Mouse (Mus musculus): Measurements from ENCODE around the gene Cdh3. TPM values are rescaled to one million over a fixed set of nuclear protein-coding genes. Genes with fewer than 3 reads are reported as not detected.
A peak's percentile ranks its signal among the peaks of the same experiment; 100 is the strongest.

The Cdh3 gene
- polyA plus RNA-seq, 1 experiment from 2014 or later = 17.1 TPM

- WGBS = 76% methylated on average over 8 of the region's 8 CpGs
Observed at GRCm38 (mm10) chr8:106509079-106509780, 1.5 kb upstream of the Cdh3 start.

GRCm38 (mm10) chr8:106511065-106511501 lies 392 bp downstream of the Cdh3 start:
- peak; percentile 16; the same call in 1 of the 2 replicates for ATAC-seq (replicated peaks; ENCODE audit: insufficient number of reproducible peaks, insufficient read depth, low FRiP score, low read depth)
- Histone ChIP-seq H3K27ac (peak overlapping the region; percentile 84), H3K4me1 (replicated peaks) (peaks cover 46% of the 10 kb centered on the region), H3K36me3 (no peaks in the 10 kb centered on the region), H3K4me2 (peak overlapping the region; percentile 86), H3K9me3 (replicated peaks) (no peaks in the 10 kb centered on the region), H3K27me3 (no peaks in the 10 kb centered on the region), H3K4me3 (peak overlapping the region; percentile 66), H3K9ac (peak overlapping the region; percentile 61)
- 1% methylated on average over 22 of the region's 22 CpGs for WGBS

More at GRCm38 (mm10) chr8:106509079-106509780, 1.5 kb upstream of the Cdh3 start:
- H3K27ac ChIP-seq = no peak overlapping the region
- H3K27me3 ChIP-seq = no peaks in the 10 kb centered on the region
- no peaks in the 10 kb centered on the region for H3K9me3 ChIP-seq (replicated peaks)
- H3K9ac ChIP-seq = no peak overlapping the region
- no peak for ATAC-seq (replicated peaks; ENCODE audit: insufficient number of reproducible peaks, insufficient read depth, low FRiP score, low read depth)
- no peak overlapping the region for H3K4me2 ChIP-seq
- H3K4me3 ChIP-seq = no peak overlapping the region
- H3K36me3 ChIP-seq = no peaks in the 10 kb centered on the region
- peaks cover 43% of the 10 kb centered on the region for H3K4me1 ChIP-seq (replicated peaks)

GRCm38 (mm10) chr8:106511531-106512041 lies 895 bp downstream of the Cdh3 start:
- no peaks in the 10 kb centered on the region for H3K36me3 ChIP-seq
- peak; percentile 27 for ATAC-seq (replicated peaks; ENCODE audit: insufficient number of reproducible peaks, insufficient read depth, low FRiP score, low read depth)
- H3K27me3 ChIP-seq = no peaks in the 10 kb centered on the region
- no peaks in the 10 kb centered on the region for H3K9me3 ChIP-seq (replicated peaks)
- H3K4me2 ChIP-seq = peak overlapping the region; percentile 86
- H3K4me3 ChIP-seq = peak overlapping the region; percentile 66
- WGBS = under 1% methylated on average over 30 of the region's 30 CpGs
- H3K4me1 ChIP-seq (replicated peaks) = peaks cover 51% of the 10 kb centered on the region
- H3K27ac ChIP-seq = peak overlapping the region; percentile 84
- peak overlapping the region; percentile 61 for H3K9ac ChIP-seq

- Histone ChIP-seq H3K9ac (peak overlapping the region; percentile 61; the same call in 1 of the 2 replicates), H3K27ac (peak overlapping the region; percentile 84)
Observed at GRCm38 (mm10) chr8:106512475-106513150, 1.9 kb downstream of the Cdh3 start.

GRCm38 (mm10) chr8:106515946-106516479 lies 5.3 kb downstream of the Cdh3 start:
- no peak for ATAC-seq (replicated peaks; ENCODE audit: insufficient number of reproducible peaks, insufficient read depth, low FRiP score, low read depth)
- H3K36me3 ChIP-seq = no peaks in the 10 kb centered on the region
- no peak overlapping the region for H3K4me2 ChIP-seq
- H3K27ac ChIP-seq = peak overlapping the region; percentile 75
- H3K4me1 ChIP-seq (replicated peaks) = peaks cover 70% of the 10 kb centered on the region
- 44% methylated on average over 1 of the region's 1 CpGs for WGBS
- no peak overlapping the region for H3K9ac ChIP-seq
- H3K27me3 ChIP-seq = no peaks in the 10 kb centered on the region
- no peaks in the 10 kb centered on the region for H3K9me3 ChIP-seq (replicated peaks)
- H3K4me3 ChIP-seq = no peak overlapping the region

More at GRCm38 (mm10) chr8:106512475-106513150, 1.9 kb downstream of the Cdh3 start:
- WGBS = 36% methylated on average over 7 of the region's 7 CpGs
- H3K4me3 ChIP-seq = peak overlapping the region; percentile 66
- H3K4me1 ChIP-seq (replicated peaks) = peaks cover 56% of the 10 kb centered on the region
- no peaks in the 10 kb centered on the region for H3K9me3 ChIP-seq (replicated peaks)
- H3K4me2 ChIP-seq = peak overlapping the region; percentile 86
- no peaks in the 10 kb centered on the region for H3K36me3 ChIP-seq
- no peak for ATAC-seq (replicated peaks; ENCODE audit: insufficient number of reproducible peaks, insufficient read depth, low FRiP score, low read depth)
- no peaks in the 10 kb centered on the region for H3K27me3 ChIP-seq

GRCm38 (mm10) chr8:106516581-106516980 lies 5.9 kb downstream of the Cdh3 start:
- no peaks in the 10 kb centered on the region for H3K27me3 ChIP-seq
- H3K9me3 ChIP-seq (replicated peaks) = no peaks in the 10 kb centered on the region
- H3K4me2 ChIP-seq = 0 out of 2 replicates have a peak overlapping the region, but pooled peaks have one; percentile 21
- no peaks in the 10 kb centered on the region for H3K36me3 ChIP-seq
- no peak overlapping the region for H3K9ac ChIP-seq
- WGBS = 13% methylated on average over 2 of the region's 2 CpGs
- peak overlapping the region; percentile 75 for H3K27ac ChIP-seq
- ATAC-seq (replicated peaks; ENCODE audit: insufficient number of reproducible peaks, insufficient read depth, low FRiP score, low read depth) = peak; percentile 87
- H3K4me3 ChIP-seq = no peak overlapping the region
- peaks cover 68% of the 10 kb centered on the region for H3K4me1 ChIP-seq (replicated peaks)

GRCm38 (mm10) chr8:106518763-106519162 lies 8.1 kb downstream of the Cdh3 start:
- Histone ChIP-seq H3K27me3 (no peaks in the 10 kb centered on the region), H3K4me3 (no peak overlapping the region), H3K36me3 (no peaks in the 10 kb centered on the region), H3K9ac (no peak overlapping the region), H3K4me1 (replicated peaks) (peaks cover 68% of the 10 kb centered on the region), H3K4me2 (0 out of 2 replicates have a peak overlapping the region, but pooled peaks have one; percentile 9), H3K27ac (peak overlapping the region; percentile 79), H3K9me3 (replicated peaks) (no peaks in the 10 kb centered on the region)
- 7% methylated on average over 3 of the region's 3 CpGs for WGBS
- ATAC-seq (replicated peaks; ENCODE audit: insufficient number of reproducible peaks, insufficient read depth, low FRiP score, low read depth) = peak; percentile 40

- H3K27me3 ChIP-seq = no peaks in the 10 kb centered on the region
- H3K9me3 ChIP-seq (replicated peaks) = no peaks in the 10 kb centered on the region
- H3K36me3 ChIP-seq = no peaks in the 10 kb centered on the region
- no peak overlapping the region for H3K4me2 ChIP-seq
- peak overlapping the region; percentile 79 for H3K27ac ChIP-seq
- 57% methylated on average over 7 of the region's 7 CpGs for WGBS
- no peak for ATAC-seq (replicated peaks; ENCODE audit: insufficient number of reproducible peaks, insufficient read depth, low FRiP score, low read depth)
- 0 out of 2 replicates have a peak overlapping the region, but pooled peaks have one; percentile 23 for H3K9ac ChIP-seq
- H3K4me3 ChIP-seq = no peak overlapping the region
- peaks cover 67% of the 10 kb centered on the region for H3K4me1 ChIP-seq (replicated peaks)
Observed at GRCm38 (mm10) chr8:106520578-106520977, 9.9 kb downstream of the Cdh3 start.

GRCm38 (mm10) chr8:106521845-106522244 lies 11.2 kb downstream of the Cdh3 start:
- no peak overlapping the region for H3K9ac ChIP-seq
- no peaks in the 10 kb centered on the region for H3K36me3 ChIP-seq
- no peak for ATAC-seq (replicated peaks; ENCODE audit: insufficient number of reproducible peaks, insufficient read depth, low FRiP score, low read depth)
- H3K4me3 ChIP-seq = no peak overlapping the region
- H3K4me2 ChIP-seq = no peak overlapping the region
- WGBS = 30% methylated on average over 9 of the region's 9 CpGs
- no peaks in the 10 kb centered on the region for H3K9me3 ChIP-seq (replicated peaks)
- H3K27ac ChIP-seq = peak overlapping the region; percentile 79
- H3K27me3 ChIP-seq = no peaks in the 10 kb centered on the region
- peaks cover 66% of the 10 kb centered on the region for H3K4me1 ChIP-seq (replicated peaks)

- Histone ChIP-seq H3K9ac (no peak overlapping the region), H3K27ac (peak overlapping the region; percentile 73), H3K4me3 (no peak overlapping the region), H3K36me3 (no peaks in the 10 kb centered on the region), H3K9me3 (replicated peaks) (no peaks in the 10 kb centered on the region), H3K4me2 (no peak overlapping the region), H3K27me3 (no peaks in the 10 kb centered on the region), H3K4me1 (replicated peaks) (peaks cover 39% of the 10 kb centered on the region)
- ATAC-seq (replicated peaks; ENCODE audit: insufficient number of reproducible peaks, insufficient read depth, low FRiP score, low read depth) = no peak
- WGBS = 51% methylated on average over 6 of the region's 6 CpGs
Observed at GRCm38 (mm10) chr8:106526725-106527124, 16.0 kb downstream of the Cdh3 start.

Data from heart, embryonic 15.5 days (tissue).